Mouse (Mus musculus) spleen, postnatal 36 days (tissue): ENCODE data around the gene Rhou.
"Not testable (repeated sequence)": the region's sequence is repeated elsewhere in the genome, so short reads cannot be mapped to it uniquely, and the experiment has no call there.

ENCODE experiments used
- DNase-seq, 2 experiments: peaks; one replicate each; pipeline ENCODE4 v3.0.0; 2022; ENCODE audit warnings: low spot score in 2 of 2, mixed read lengths in 1 of 2

The Rhou gene

DNA sequence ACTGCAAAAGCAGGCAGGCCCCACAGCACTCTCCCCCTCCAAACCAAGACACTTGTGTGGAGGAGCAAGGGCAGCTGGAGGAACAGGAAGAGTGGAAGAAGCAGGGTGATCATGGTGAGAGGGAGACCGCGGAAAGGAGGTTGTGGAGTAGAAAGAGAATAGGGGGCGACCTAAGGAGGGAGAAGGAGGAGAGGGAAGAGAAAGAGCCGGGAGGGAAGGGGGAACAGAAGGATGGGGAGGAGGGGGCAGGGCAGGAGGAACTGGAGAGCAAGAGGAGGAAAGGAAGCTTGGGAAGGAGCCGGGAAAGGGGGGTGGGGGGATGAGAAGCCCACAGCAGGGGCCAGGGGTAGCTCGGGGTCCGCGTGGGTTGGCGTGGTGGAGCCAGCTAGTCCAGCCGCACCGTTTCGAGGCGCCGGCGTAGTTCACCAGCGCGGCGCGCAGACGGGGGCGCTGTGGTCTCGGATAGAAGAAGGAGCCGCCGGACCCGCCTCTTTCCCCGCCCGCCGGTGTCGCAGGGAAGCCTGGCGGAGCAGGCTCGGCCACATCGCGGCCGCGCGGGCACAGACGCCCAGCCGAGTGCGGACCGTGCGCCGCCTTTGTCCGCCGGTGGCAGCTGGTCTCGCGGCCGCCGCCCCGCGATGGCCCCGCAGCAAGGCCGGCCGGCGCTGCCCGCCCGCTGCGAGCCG is at the start of gene Rhou:
TSS of gene Rhou (plus strand) at position 622 of the 686 bp plus-strand sequence.
- peak; percentile 48 to 54 for DNase-seq

DNA sequence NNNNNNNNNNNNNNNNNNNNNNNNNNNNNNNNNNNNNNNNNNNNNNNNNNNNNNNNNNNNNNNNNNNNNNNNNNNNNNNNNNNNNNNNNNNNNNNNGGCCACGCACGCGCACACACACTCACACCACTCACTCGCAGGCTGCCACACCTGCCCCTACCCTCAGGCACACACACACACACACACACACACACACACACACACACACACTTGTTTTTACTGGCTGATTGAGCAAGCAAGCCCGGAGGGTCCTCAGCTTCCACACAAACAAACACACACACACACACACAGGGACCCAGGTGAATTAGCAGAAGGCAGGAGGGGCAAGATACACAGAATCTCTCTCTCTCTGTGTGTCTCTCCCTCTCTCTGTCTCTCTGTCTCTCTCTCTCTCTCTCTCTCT is 41.1 kb upstream of the Rhou start:
- peak in 1 of 2 experiments; percentile 0 for DNase-seq

GRCm38 (mm10) chr8:123623523-123623922 is 30.2 kb upstream of the Rhou start:
- DNase-seq, result not testable (repeated sequence)

- no peak for DNase-seq
Observed at GRCm38 (mm10) chr8:123624274-123624673, 29.5 kb upstream of the Rhou start.

GRCm38 (mm10) chr8:123624702-123625101 is 29.0 kb upstream of the Rhou start:
- no peak for DNase-seq

GRCm38 (mm10) chr8:123625717-123626116 is 28.0 kb upstream of the Rhou start:
- no peak for DNase-seq

GRCm38 (mm10) chr8:123627410-123628147 is 26.1 kb upstream of the Rhou start:
- DNase-seq, result no peak

GRCm38 (mm10) chr8:123628253-123628967 is 25.3 kb upstream of the Rhou start:
- peak in 1 of 2 experiments; percentile 8 for DNase-seq

DNA sequence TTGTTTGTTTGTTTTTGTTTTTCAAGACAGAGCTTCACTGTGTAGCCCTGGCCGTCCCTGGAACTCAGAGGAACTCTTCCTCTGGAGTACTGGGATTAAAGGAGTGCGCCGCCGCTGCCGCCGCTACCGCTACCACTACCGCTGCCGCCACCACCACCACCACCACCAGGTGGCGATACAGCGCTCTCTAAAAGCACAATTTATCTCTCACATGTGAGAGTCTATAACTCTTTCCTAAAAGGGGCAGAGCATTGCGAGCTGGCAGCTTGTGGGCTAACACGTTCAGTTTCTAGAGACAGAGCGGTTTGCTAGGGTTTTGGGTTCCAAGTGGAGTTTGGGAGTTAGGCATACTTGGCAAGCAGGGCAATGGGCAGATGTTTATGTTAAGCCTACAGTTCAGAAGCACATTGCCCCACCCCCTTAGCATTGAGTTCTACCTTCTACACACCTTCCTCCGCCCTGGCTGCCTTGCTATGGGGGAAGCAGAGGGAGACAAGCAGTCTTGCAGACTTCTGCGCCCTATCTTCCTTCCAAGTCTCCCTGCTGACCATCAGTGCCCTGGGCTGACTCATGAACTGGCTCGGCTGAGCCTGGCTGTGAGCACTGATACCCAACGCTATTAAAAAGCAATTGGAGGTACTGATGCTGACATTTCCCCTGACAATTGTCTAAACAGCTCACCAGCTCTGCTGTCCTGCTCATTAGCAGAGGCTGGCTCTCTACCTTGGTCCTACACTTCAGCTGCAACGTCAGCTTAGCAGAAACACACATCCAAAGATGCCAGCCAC is 24.6 kb upstream of the Rhou start:
- DNase-seq, result no peak

GRCm38 (mm10) chr8:123630058-123630457 is 23.7 kb upstream of the Rhou start:
- no peak for DNase-seq

DNA sequence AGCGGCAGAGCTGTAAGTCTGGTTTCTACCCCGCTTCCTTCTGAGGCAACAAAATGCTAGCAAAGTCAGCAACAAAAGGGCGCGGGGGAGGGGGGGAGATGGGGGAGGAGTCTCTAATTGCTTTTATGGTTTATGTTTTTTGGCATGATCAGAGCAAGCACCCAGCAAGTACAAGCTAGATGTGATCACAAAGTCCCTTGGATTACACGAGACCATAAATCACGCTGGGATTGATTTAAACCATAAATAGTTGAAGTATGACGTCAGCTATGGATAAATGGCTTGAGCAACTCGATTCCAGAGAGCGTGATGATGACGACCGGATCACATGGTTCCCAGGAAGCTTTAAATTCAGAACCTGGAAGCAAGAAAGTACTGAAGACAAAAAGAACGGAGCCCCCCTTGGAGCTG is 22.9 kb upstream of the Rhou start:
- DNase-seq, result no peak

GRCm38 (mm10) chr8:123631746-123632145 is 22.0 kb upstream of the Rhou start:
- not testable (repeated sequence) for DNase-seq

- DNase-seq, result no peak
Observed at GRCm38 (mm10) chr8:123632257-123632656, 21.5 kb upstream of the Rhou start.

DNA sequence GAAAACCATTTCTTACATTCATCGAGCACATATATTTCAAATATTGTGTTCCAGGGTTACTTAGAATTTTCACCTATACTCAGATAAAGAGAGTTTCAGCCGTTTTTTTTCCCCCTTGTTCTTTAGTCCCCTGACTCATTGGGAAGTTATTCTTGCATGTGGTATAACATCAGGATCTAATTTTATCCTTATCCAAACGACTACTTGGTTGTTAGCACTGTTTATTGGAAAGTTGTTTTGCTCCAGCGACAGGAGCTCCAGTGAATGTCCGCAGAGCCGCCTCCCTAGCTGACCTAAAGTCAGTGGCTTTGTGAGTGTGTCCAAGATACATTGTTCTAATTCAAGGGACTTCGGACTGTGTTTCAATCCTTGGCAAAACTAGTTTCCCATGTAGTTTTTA is 19.9 kb upstream of the Rhou start:
- DNase-seq, result no peak

GRCm38 (mm10) chr8:123634395-123635131 is 19.2 kb upstream of the Rhou start:
- no peak for DNase-seq

DNA sequence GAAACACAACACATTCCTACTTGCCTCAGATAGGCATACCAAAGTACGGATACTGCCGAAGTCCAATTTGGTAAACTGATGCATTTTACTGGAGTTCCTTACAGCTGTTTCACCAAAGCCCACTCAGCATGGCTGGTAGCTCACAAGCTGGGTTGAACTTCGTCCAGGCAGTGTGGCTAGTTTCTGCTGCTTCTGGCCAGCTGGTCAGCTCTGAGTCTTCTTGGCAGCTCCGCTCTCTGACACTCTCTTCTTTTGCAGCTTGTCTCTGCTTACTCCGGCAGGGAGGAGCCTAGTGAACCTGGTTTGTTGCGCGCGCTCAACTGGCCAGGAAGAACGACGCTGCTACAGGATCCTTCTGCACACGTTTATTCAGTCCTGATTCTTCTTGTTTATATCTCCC is 18.1 kb upstream of the Rhou start:
- DNase-seq, result no peak

GRCm38 (mm10) chr8:123643330-123644051 is 10.2 kb upstream of the Rhou start:
- DNase-seq, result no peak

GRCm38 (mm10) chr8:123645229-123645628 is 8.5 kb upstream of the Rhou start:
- DNase-seq, result no peak

GRCm38 (mm10) chr8:123648245-123649170 is 5.2 kb upstream of the Rhou start:
- DNase-seq, result no peak
